Mouse (Mus musculus): ENCODE measurements around the gene Klk1b26.

DNA sequence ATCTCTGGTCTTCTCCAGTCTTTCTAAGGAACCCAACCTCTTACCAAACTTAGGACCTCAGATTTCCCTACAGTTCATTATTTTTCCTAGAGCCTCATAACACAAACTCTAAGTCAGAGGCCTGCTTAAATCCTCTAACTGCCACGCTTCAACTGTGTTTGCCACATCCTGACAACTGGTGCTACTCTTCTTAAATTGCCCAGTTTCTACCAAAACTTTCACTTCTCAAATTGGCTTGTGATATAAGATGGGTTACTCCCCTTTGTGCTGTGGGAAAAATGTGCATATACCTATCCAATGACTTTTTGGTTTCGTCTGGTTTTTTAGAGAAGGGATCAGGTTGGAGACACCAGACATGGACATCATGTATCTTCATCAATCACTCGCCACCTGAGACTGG lies 44.9 kb upstream of the Klk1b26 start:
- no peak for TF ChIP-seq CTCF (IDR thresholded peaks at IDR 0.05; ENCODE audit: extremely low read depth, insufficient read depth, insufficient read length, insufficient replicate concordance)
- TF ChIP-seq POLR2A (IDR thresholded peaks at IDR 0.05; ENCODE audit: low read depth, low read length), result no peak
